In genomic region chr17:33816612-33817011, GRCm38 (mm10) we compare ENCODE assay signal across 8 mouse cellular contexts. TPM values are rescaled to one million over a fixed set of nuclear protein-coding genes. Genes with fewer than 3 reads are reported as not detected.
DNase-seq lines count a peak whose midpoint lies in the region; ATAC-seq and TF ChIP-seq lines count a peak whose summit lies in the region.

No protein-coding gene starts in this region.

- no peak for DNase-seq in liver, adult 2 months (ENCODE audit: extremely low read depth, low read depth, low spot score)
- no peak for DNase-seq in liver
- DNase-seq in forebrain, embryonic 11.5 days (ENCODE audit: low spot score), result no peak
- no peak for DNase-seq in left cerebral cortex, adult 18-20 months (ENCODE audit: low spot score in 2 of 2)
- DNase-seq in urinary bladder, postnatal 10 days (ENCODE audit: low spot score), result no peak
- DNase-seq in adrenal gland, postnatal 10 days, result no peak

- TF ChIP-seq CTCF in liver, adult 2 months (IDR thresholded peaks at IDR 0.05; ENCODE audit: low read depth, low read length), result no peak

- peak overlapping the region; percentile 81 for H3K4me2 ChIP-seq in forebrain, embryonic 11.5 days (ENCODE audit: low read depth, low read length, severe bottlenecking)
- H3K4me2 ChIP-seq in limb, embryonic 13.5 days (replicated peaks), result peak overlapping the region; percentile 86
- H3K4me2 ChIP-seq in neural tube, embryonic 15.5 days, result peak overlapping the region; percentile 79

- H3K9me3 ChIP-seq in forebrain, embryonic 11.5 days (ENCODE audit: control insufficient read depth, low read length), result no peaks in the 10 kb centered on the region
- no peaks in the 10 kb centered on the region for H3K9me3 ChIP-seq in limb, embryonic 13.5 days
- no peaks in the 10 kb centered on the region for H3K9me3 ChIP-seq in neural tube, embryonic 15.5 days (replicated peaks)

- H3K4me3 ChIP-seq in liver, adult 2 months (ENCODE audit: insufficient read depth, low read depth, low read length), result peak overlapping the region; percentile 73
- H3K4me3 ChIP-seq in forebrain, embryonic 11.5 days (ENCODE audit: low read depth, low read length), result peak overlapping the region; percentile 48; the same call in 1 of the 2 replicates
- peak overlapping the region; percentile 62 for H3K4me3 ChIP-seq in limb, embryonic 13.5 days
- peak overlapping the region; percentile 60 for H3K4me3 ChIP-seq in neural tube, embryonic 15.5 days (replicated peaks)

- H3K27me3 ChIP-seq in liver, adult 2 months (ENCODE audit: control insufficient read depth, insufficient read depth, low read length), result no peaks in the 10 kb centered on the region
- no peaks in the 10 kb centered on the region for H3K27me3 ChIP-seq in forebrain, embryonic 11.5 days (ENCODE audit: control insufficient read depth, insufficient read depth, low read length)
- peaks cover 2% of the 10 kb centered on the region for H3K27me3 ChIP-seq in limb, embryonic 13.5 days
- H3K27me3 ChIP-seq in neural tube, embryonic 15.5 days (replicated peaks), result 0 out of 2 replicates have a peak, but pooled peaks cover 3% of the 10 kb centered on the region

- H3K79me2 ChIP-seq in liver, adult 2 months (ENCODE audit: control insufficient read depth, insufficient read depth, low read length), result no peaks in the 10 kb centered on the region

- H3K4me1 ChIP-seq in liver, adult 2 months (ENCODE audit: control insufficient read depth, insufficient read depth, low read length), result peaks cover 8% of the 10 kb centered on the region
- peaks cover 12% of the 10 kb centered on the region for H3K4me1 ChIP-seq in forebrain, embryonic 11.5 days (replicated peaks; ENCODE audit: control insufficient read depth, insufficient read depth, low read length)
- H3K4me1 ChIP-seq in limb, embryonic 13.5 days, result peaks cover 18% of the 10 kb centered on the region
- peaks cover 24% of the 10 kb centered on the region for H3K4me1 ChIP-seq in neural tube, embryonic 15.5 days

- peak overlapping the region; percentile 83 for H3K27ac ChIP-seq in liver, adult 2 months (replicated peaks; ENCODE audit: insufficient read depth, low read depth, low read length)
- no peak overlapping the region for H3K27ac ChIP-seq in forebrain, embryonic 11.5 days (ENCODE audit: low read depth, low read length)
- H3K27ac ChIP-seq in limb, embryonic 13.5 days, result no peak overlapping the region
- peak overlapping the region; percentile 88; the same call in 1 of the 2 replicates for H3K27ac ChIP-seq in neural tube, embryonic 15.5 days (replicated peaks)

- no peak for TF ChIP-seq POLR2A in liver, adult 2 months (IDR thresholded peaks at IDR 0.05; ENCODE audit: extremely low read depth, insufficient read depth, low read length)

- no peak for ATAC-seq in forebrain, embryonic 11.5 days (replicated peaks; ENCODE audit: low FRiP score)
- no peak for ATAC-seq in limb, embryonic 13.5 days (ENCODE audit: low FRiP score, low read depth)
- no peak for ATAC-seq in neural tube, embryonic 15.5 days (ENCODE audit: low FRiP score)

- WGBS in liver, adult 2 months, result 66% methylated on average over 5 of the region's 5 CpGs
- WGBS in forebrain, embryonic 11.5 days, result 89% methylated on average over 5 of the region's 5 CpGs
- WGBS in limb, embryonic 13.5 days, result 57% methylated on average over 5 of the region's 5 CpGs
- WGBS in neural tube, embryonic 15.5 days, result 70% methylated on average over 5 of the region's 5 CpGs

- H3K36me3 ChIP-seq in liver, adult 2 months (ENCODE audit: control insufficient read depth, insufficient read depth, low read length), result peaks cover 5% of the 10 kb centered on the region
- no peaks in the 10 kb centered on the region; the same call in 1 of the 2 replicates for H3K36me3 ChIP-seq in forebrain, embryonic 11.5 days (ENCODE audit: control insufficient read depth, insufficient read depth, low read length)
- H3K36me3 ChIP-seq in limb, embryonic 13.5 days, result peaks cover 34% of the 10 kb centered on the region
- H3K36me3 ChIP-seq in neural tube, embryonic 15.5 days, result peaks cover 26% of the 10 kb centered on the region

- peak overlapping the region; percentile 90; the same call in 1 of the 2 replicates for H3K9ac ChIP-seq in liver, adult 2 months (ENCODE audit: low read depth, low read length)
- H3K9ac ChIP-seq in forebrain, embryonic 11.5 days (ENCODE audit: low read length), result no peak overlapping the region; the same call in 1 of the 2 replicates
- H3K9ac ChIP-seq in limb, embryonic 13.5 days, result no peak overlapping the region
- H3K9ac ChIP-seq in neural tube, embryonic 15.5 days (replicated peaks), result peak overlapping the region; percentile 75; the same call in 1 of the 2 replicates

RNA-seq across cellular contexts. Expression of gene Kank3, which starts 6.3 kb away (rescaled TPM):
- total RNA-seq in liver, adult 2 months (2014; rRNA removed), result 6.0 and 7.3 TPM in 2 replicates
- polyA plus RNA-seq in liver, adult 2 months (2012; rRNA removed), result 9.5 and 13.4 TPM in 2 replicates
- 30.4 and 31.1 TPM in 2 replicates for polyA plus RNA-seq in forebrain, embryonic 11.5 days (2014; fragmentation: Nextera tagmentation; extraction: Ambion mirVana)
- 27.6 and 29.1 TPM in 2 replicates for polyA plus RNA-seq in limb, embryonic 13.5 days (2015; fragmentation: Nextera tagmentation; extraction: Ambion mirVana)
- polyA plus RNA-seq in neural tube, embryonic 15.5 days (2015; fragmentation: Nextera tagmentation; extraction: Ambion mirVana), result 46.7 and 48.5 TPM in 2 replicates
- 10 to 100 TPM; 27.5 to 32.7 TPM for total RNA-seq in left cerebral cortex, adult 18-20 months (2021)
- total RNA-seq in adrenal gland, postnatal 10 days (2021), result 100 to 1,000 TPM in 1 of 2 experiments, 10 to 100 TPM in 1; 85.3 to 108 TPM

RNA-seq across cellular contexts. Expression of gene Rps28, which starts 7.8 kb away (rescaled TPM):
- 275 and 294 TPM in 2 replicates for total RNA-seq in liver, adult 2 months (2014; rRNA removed)
- polyA plus RNA-seq in liver, adult 2 months (2012; rRNA removed), result 374 and 500 TPM in 2 replicates
- 758 and 759 TPM in 2 replicates for polyA plus RNA-seq in forebrain, embryonic 11.5 days (2014; fragmentation: Nextera tagmentation; extraction: Ambion mirVana)
- polyA plus RNA-seq in limb, embryonic 13.5 days (2015; fragmentation: Nextera tagmentation; extraction: Ambion mirVana), result 962 and 978 TPM in 2 replicates
- 534 and 619 TPM in 2 replicates for polyA plus RNA-seq in neural tube, embryonic 15.5 days (2015; fragmentation: Nextera tagmentation; extraction: Ambion mirVana)
- total RNA-seq in left cerebral cortex, adult 18-20 months (2021), result 100 to 1,000 TPM; 702 to 765 TPM
- total RNA-seq in adrenal gland, postnatal 10 days (2021), result 1,000 to 10,000 TPM; 1,671 to 1,675 TPM

RNA-seq across cellular contexts. Expression of gene Ndufa7, which starts 7.8 kb away (rescaled TPM):
- 214 and 217 TPM in 2 replicates for total RNA-seq in liver, adult 2 months (2014; rRNA removed)
- 372 and 457 TPM in 2 replicates for polyA plus RNA-seq in liver, adult 2 months (2012; rRNA removed)
- polyA plus RNA-seq in forebrain, embryonic 11.5 days (2014; fragmentation: Nextera tagmentation; extraction: Ambion mirVana), result 374 and 400 TPM in 2 replicates
- polyA plus RNA-seq in limb, embryonic 13.5 days (2015; fragmentation: Nextera tagmentation; extraction: Ambion mirVana), result 454 and 498 TPM in 2 replicates
- 515 and 564 TPM in 2 replicates for polyA plus RNA-seq in neural tube, embryonic 15.5 days (2015; fragmentation: Nextera tagmentation; extraction: Ambion mirVana)
- 100 to 1,000 TPM; 194 to 196 TPM for total RNA-seq in left cerebral cortex, adult 18-20 months (2021)
- 100 to 1,000 TPM; 564 to 570 TPM for total RNA-seq in adrenal gland, postnatal 10 days (2021)

RNA-seq across cellular contexts. Expression of gene Cd320, which starts 26.3 kb away (rescaled TPM):
- 7.1 and 7.5 TPM in 2 replicates for total RNA-seq in liver, adult 2 months (2014; rRNA removed)
- 13.0 and 16.9 TPM in 2 replicates for polyA plus RNA-seq in liver, adult 2 months (2012; rRNA removed)
- polyA plus RNA-seq in forebrain, embryonic 11.5 days (2014; fragmentation: Nextera tagmentation; extraction: Ambion mirVana), result 62.9 and 74.6 TPM in 2 replicates
- polyA plus RNA-seq in limb, embryonic 13.5 days (2015; fragmentation: Nextera tagmentation; extraction: Ambion mirVana), result 67.0 and 69.7 TPM in 2 replicates
- polyA plus RNA-seq in neural tube, embryonic 15.5 days (2015; fragmentation: Nextera tagmentation; extraction: Ambion mirVana), result 53.9 and 56.1 TPM in 2 replicates
- 10 to 100 TPM; 24.2 to 24.4 TPM for total RNA-seq in left cerebral cortex, adult 18-20 months (2021)
- total RNA-seq in adrenal gland, postnatal 10 days (2021), result 10 to 100 TPM; 29.6 to 39.4 TPM

RNA-seq across cellular contexts. Expression of gene Angptl4, which starts 35.0 kb away (rescaled TPM):
- 129 and 142 TPM in 2 replicates for total RNA-seq in liver, adult 2 months (2014; rRNA removed)
- polyA plus RNA-seq in liver, adult 2 months (2012; rRNA removed), result 28.1 and 49.5 TPM in 2 replicates
- polyA plus RNA-seq in forebrain, embryonic 11.5 days (2014; fragmentation: Nextera tagmentation; extraction: Ambion mirVana), result 16.6 and 20.9 TPM in 2 replicates
- 53.8 and 55.9 TPM in 2 replicates for polyA plus RNA-seq in limb, embryonic 13.5 days (2015; fragmentation: Nextera tagmentation; extraction: Ambion mirVana)
- 21.6 and 23.3 TPM in 2 replicates for polyA plus RNA-seq in neural tube, embryonic 15.5 days (2015; fragmentation: Nextera tagmentation; extraction: Ambion mirVana)
- total RNA-seq in left cerebral cortex, adult 18-20 months (2021), result 1 to 10 TPM; 1.4 to 2.2 TPM
- total RNA-seq in adrenal gland, postnatal 10 days (2021), result 100 to 1,000 TPM; 156 to 168 TPM

Comparison
In these comparisons a context has a peak if more than half of its experiments do, and no peak if none do; other contexts are left out.
1. H3K27ac ChIP-seq: peak in liver, adult 2 months (single experiment) and neural tube, embryonic 15.5 days (single experiment); none in forebrain, embryonic 11.5 days (single experiment) and limb, embryonic 13.5 days (single experiment).
2. H3K9ac ChIP-seq: peak in liver, adult 2 months (single experiment) and neural tube, embryonic 15.5 days (single experiment); none in forebrain, embryonic 11.5 days (single experiment) and limb, embryonic 13.5 days (single experiment).
3. Peak in every context shown above with its lines, with median percentiles within 50 percentile points of each other: H3K4me3 ChIP-seq and H3K4me2 ChIP-seq.